Mouse (Mus musculus) ES-E14 (cell line): ENCODE data around the gene Hdac4. TPM values are rescaled to one million over a fixed set of nuclear protein-coding genes. Genes with fewer than 3 reads are reported as not detected.

Experiments used
- DNase-seq: peaks from one replicate; pipeline ENCODE4 v3.0.0-alpha.2; 2013; ENCODE audit warnings: low read depth, low spot score
- H3K27ac ChIP-seq: 2 replicates; pipeline ENCODE4 v1.5.1; 2012; ENCODE audit warnings: low read depth, mild to moderate bottlenecking, low read length, moderate library complexity, mixed read lengths; ENCODE audit not compliant: poor library complexity, insufficient read depth, severe bottlenecking
- H3K36me3 ChIP-seq: 2 replicates; pipeline ENCODE4 v1.6.1; 2012; ENCODE audit warnings: mild to moderate bottlenecking, low read length, moderate library complexity, mixed read lengths; ENCODE audit not compliant: control insufficient read depth, poor library complexity, insufficient read depth, severe bottlenecking
- H3K4me1 ChIP-seq, 2 experiments: fragments of 150-350 bp in 1 of 2; sonication (generic) in 1 of 2; 2 replicates each; pipeline ENCODE4 v1.6.1; 2012; ENCODE audit warnings: low read length in 2 of 2, mild to moderate bottlenecking in 1 of 2, mixed read lengths in 1 of 2; ENCODE audit not compliant: control insufficient read depth in 2 of 2, insufficient read depth in 2 of 2, poor library complexity in 1 of 2
- H3K4me3 ChIP-seq, 2 experiments: fragments of 150-350 bp in 1 of 2; sonication (generic) in 1 of 2; 2 replicates each; pipeline ENCODE4 v1.5.1; 2012; ENCODE audit warnings: low read length in 2 of 2, low read depth in 1 of 2, mild to moderate bottlenecking in 1 of 2, mixed read lengths in 1 of 2; ENCODE audit not compliant: insufficient read depth in 1 of 2, poor library complexity in 1 of 2, severe bottlenecking in 1 of 2
- H3K9ac ChIP-seq: 2 replicates; pipeline ENCODE4 v1.6.1; 2012; ENCODE audit warnings: low read depth, mild to moderate bottlenecking, low read length, mixed read lengths; ENCODE audit not compliant: poor library complexity, insufficient read depth, severe bottlenecking
- H3K9me3 ChIP-seq: fragments of 150-350 bp; sonication (generic); 2 replicates; pipeline ENCODE4 v1.6.1; 2012; ENCODE audit warnings: low read depth, mild to moderate bottlenecking, low read length; ENCODE audit not compliant: control insufficient read depth, insufficient read depth
- CHD2 ChIP-seq: IDR thresholded peaks from 2 replicates; pipeline ENCODE4 v1.6.1; 2014; ENCODE audit warnings: mild to moderate bottlenecking, low read depth, low read length, inconsistent platforms
- HCFC1 ChIP-seq: IDR thresholded peaks from 2 replicates; pipeline ENCODE4 v1.6.1; 2012; ENCODE audit warnings: low read length, inconsistent platforms, borderline replicate concordance; ENCODE audit not compliant: insufficient read depth
- MAFK ChIP-seq: IDR thresholded peaks from 2 replicates; pipeline ENCODE4 v1.6.1; 2014; ENCODE audit warnings: mild to moderate bottlenecking, low read depth, low read length, inconsistent platforms; ENCODE audit not compliant: insufficient read depth
- ZC3H11A ChIP-seq: IDR thresholded peaks from 2 replicates; pipeline ENCODE4 v1.6.1; 2012; ENCODE audit warnings: low read depth, mild to moderate bottlenecking, inconsistent platforms, low read length, borderline replicate concordance
- ZNF384 ChIP-seq: IDR thresholded peaks from 2 replicates; pipeline ENCODE4 v1.6.1; 2012; ENCODE audit warnings: low read depth, low read length, inconsistent platforms
- in situ Hi-C, 2 experiments: fragments of 600-800 bp; cut with MboI; formaldehyde crosslinking; loops; one replicate each; pipeline ENCODE4 v1.15.1; 2025; ENCODE audit warnings: low sequenced_read_pairs in 2 of 2, inconsistent platforms in 1 of 2; ENCODE audit not compliant: unreplicated experiment in 2 of 2
- total RNA-seq: library from RNA; depleted of rRNA; stranded (reverse); fragments of 300-350 nt; gene quantifications from 2 replicates; pipeline ENCODE4 v1.2.3, GENCODE M21; 2012

The Hdac4 gene
- total RNA-seq, 1 experiment: 24.1 TPM

DNA sequence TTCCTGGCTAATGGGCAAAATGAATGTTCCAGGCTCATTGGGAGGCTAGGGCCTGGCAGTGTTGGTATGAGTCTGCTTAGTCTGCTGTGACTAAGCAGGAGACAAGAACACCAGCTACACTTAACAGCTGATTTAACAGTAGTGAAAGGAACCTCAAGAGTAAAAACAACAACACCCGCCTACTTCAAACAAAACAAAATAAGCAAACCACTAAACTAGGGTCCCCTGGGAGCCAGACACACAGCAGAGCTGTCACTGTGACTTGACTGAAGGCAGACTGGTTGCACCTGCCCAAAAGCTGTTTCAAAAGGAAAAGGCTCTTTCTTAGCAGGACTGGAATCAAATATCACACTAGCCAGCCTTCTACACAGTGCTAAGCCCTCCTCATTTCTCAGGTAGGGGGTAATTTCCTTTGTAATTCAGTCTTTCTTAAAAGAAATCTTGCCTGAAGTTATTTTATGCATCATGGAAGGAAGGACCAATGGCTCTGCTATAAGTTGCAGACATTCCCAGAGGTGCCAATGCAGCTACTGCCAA, 109.2 kb downstream of the Hdac4 start:
- peaks cover 0 to 2% of the 10 kb centered on the region in 2 experiments; a peak in 1 of 4 replicates for H3K4me1 ChIP-seq
- TF ChIP-seq CHD2 (no peak), ZC3H11A (no peak), HCFC1 (no peak), MAFK (no peak), ZNF384 (no peak)
- no peak for DNase-seq
- no peaks in the 10 kb centered on the region for H3K36me3 ChIP-seq
- in situ Hi-C loops: no loop called here
- H3K9me3 ChIP-seq: no peaks in the 10 kb centered on the region
- H3K27ac ChIP-seq: no peak overlapping the region
- no peak overlapping the region for H3K9ac ChIP-seq
- H3K4me3 ChIP-seq: no peak overlapping the region

DNA sequence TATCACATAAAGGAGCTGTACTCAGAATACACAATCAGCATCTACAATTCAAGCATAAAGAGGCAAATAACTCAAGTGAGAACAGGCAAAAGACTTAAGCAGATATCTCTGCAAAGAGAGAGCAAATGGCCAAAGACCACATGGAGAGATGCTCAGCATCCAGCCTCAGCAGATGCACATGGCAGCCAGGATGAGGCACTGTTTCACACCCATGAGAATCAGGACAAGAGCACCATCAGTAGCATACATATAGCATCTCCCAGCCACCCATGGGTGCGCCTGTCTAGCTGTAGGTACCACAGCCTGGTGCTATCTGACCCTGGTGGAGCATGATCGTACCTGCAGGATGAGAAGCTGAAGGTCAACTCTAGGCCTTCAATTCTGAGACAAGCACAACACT, 110.8 kb downstream of the Hdac4 start:
- H3K9ac ChIP-seq: no peak overlapping the region
- H3K9me3 ChIP-seq: no peaks in the 10 kb centered on the region
- in situ Hi-C loops: no loop called here
- no peak overlapping the region for H3K4me3 ChIP-seq
- peaks cover 0 to 2% of the 10 kb centered on the region in 2 experiments; a peak in 1 of 4 replicates for H3K4me1 ChIP-seq
- H3K36me3 ChIP-seq: no peaks in the 10 kb centered on the region
- no peak overlapping the region for H3K27ac ChIP-seq
- no peak for DNase-seq
- TF ChIP-seq ZNF384 (no peak), ZC3H11A (no peak), HCFC1 (no peak), CHD2 (no peak), MAFK (no peak)

DNA sequence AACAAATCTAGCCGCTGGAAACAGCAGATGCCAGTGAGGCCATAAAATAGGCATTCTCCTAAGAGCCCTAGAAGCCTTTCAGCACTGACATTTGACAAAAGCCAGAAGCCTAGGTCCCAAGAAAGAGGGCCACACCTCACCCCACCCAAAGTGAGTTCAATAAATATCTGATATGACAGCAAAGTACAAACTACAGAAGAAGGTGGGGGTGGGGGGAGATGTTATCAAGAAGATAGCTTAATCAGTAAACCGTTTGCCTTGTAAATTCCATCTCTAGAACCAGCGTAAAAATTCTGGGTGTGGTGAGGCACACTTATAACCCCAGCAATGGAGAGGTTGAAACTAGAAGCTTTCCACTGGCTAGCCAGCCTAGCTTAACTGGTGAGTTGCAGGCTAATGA, 111.5 kb downstream of the Hdac4 start:
- in situ Hi-C loops: no loop called here
- TF ChIP-seq ZNF384 (no peak), ZC3H11A (no peak), MAFK (no peak), HCFC1 (no peak), CHD2 (no peak)
- H3K9me3 ChIP-seq: no peaks in the 10 kb centered on the region
- H3K9ac ChIP-seq: no peak overlapping the region
- peaks cover 0 to 2% of the 10 kb centered on the region in 2 experiments; a peak in 1 of 4 replicates for H3K4me1 ChIP-seq
- H3K36me3 ChIP-seq: no peaks in the 10 kb centered on the region
- DNase-seq: no peak
- H3K27ac ChIP-seq: no peak overlapping the region
- H3K4me3 ChIP-seq: no peak overlapping the region

DNA sequence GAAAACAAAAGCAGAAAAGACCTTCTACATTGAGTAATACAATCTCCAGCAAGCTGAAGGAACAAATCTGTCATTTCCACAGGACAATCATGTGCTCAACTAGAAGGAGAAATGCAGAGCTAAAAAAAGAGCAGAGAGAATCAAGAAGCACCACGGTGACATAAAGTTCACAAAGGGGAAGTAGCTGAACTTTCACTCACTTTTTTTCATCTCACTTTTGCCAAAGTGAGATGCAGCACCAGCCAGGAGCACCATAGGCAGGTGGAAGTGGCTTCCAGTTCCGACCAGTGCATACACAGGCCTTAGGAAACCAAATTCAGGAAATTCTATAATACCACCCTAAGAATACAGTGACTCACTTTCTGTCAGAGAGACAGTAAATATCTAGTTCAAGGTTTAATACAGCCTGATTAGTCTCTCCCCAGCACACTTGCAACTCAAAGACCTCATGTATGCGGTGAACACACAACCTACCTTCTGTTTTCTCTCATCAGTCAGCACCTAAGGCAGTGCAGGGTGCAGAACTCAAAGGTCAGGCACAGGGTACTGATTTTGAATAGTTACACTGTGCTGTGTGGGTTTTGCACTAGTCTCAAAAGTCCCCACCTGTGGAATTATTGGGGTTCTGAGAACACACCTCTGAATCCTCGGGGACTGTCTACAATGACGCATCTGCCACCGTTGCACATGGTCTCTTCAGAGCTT, 112.5 kb downstream of the Hdac4 start:
- Histone ChIP-seq H3K36me3 (no peaks in the 10 kb centered on the region), H3K9ac (no peak overlapping the region), H3K27ac (no peak overlapping the region), H3K9me3 (no peaks in the 10 kb centered on the region), H3K4me1 (peaks cover 0 to 2% of the 10 kb centered on the region in 2 experiments; a peak in 1 of 4 replicates), H3K4me3 (no peak overlapping the region)
- TF ChIP-seq MAFK (no peak), HCFC1 (no peak), ZC3H11A (no peak), CHD2 (no peak), ZNF384 (no peak)
- DNase-seq: no peak
- in situ Hi-C loops: no loop called here
